Mouse (Mus musculus) heart, adult 2 months (tissue): ENCODE results near the gene Dtymk. TPM values are rescaled to one million over a fixed set of nuclear protein-coding genes. Genes with fewer than 3 reads are reported as not detected.

ENCODE experiments used
- DNase-seq, 2 experiments: peaks; one replicate each; pipeline ENCODE4 v3.0.0; 2021
- H3K27ac ChIP-seq: fragments of 200-600 bp; 2 replicates; pipeline ENCODE4 v1.8.1; 2022
- H3K27me3 ChIP-seq: fragments of 200-500 bp; 2 replicates; pipeline ENCODE4 v1.6.1; 2012; ENCODE audit warnings: mild to moderate bottlenecking, low read length, inconsistent platforms, mixed read lengths; ENCODE audit not compliant: control insufficient read depth, insufficient read depth
- H3K36me3 ChIP-seq: fragments of 200-500 bp; 2 replicates; pipeline ENCODE4 v1.6.1; 2012; ENCODE audit warnings: low read length, inconsistent platforms; ENCODE audit not compliant: control insufficient read depth, insufficient read depth
- H3K4me1 ChIP-seq: fragments of 200-500 bp; 2 replicates; pipeline ENCODE4 v1.6.1; 2011; ENCODE audit warnings: low read length; ENCODE audit not compliant: control insufficient read depth, insufficient read depth
- H3K4me3 ChIP-seq: fragments of 200-600 bp; 2 replicates; pipeline ENCODE4 v1.8.1; 2022
- H3K79me2 ChIP-seq: fragments of 200-500 bp; replicated peaks from 2 replicates; pipeline ENCODE4 v1.6.1; 2012; ENCODE audit warnings: mild to moderate bottlenecking, inconsistent platforms, low read length, moderate library complexity, mixed read lengths; ENCODE audit not compliant: control insufficient read depth, insufficient read depth
- H3K9ac ChIP-seq: fragments of 200-500 bp; 2 replicates; pipeline ENCODE4 v1.6.1; 2012; ENCODE audit warnings: low read depth, mild to moderate bottlenecking, control low read depth, inconsistent platforms, low read length, mixed read lengths
- CTCF ChIP-seq: fragments of 200-600 bp; IDR thresholded peaks from 2 replicates; pipeline ENCODE4 v1.8.1; 2022; ENCODE audit warnings: antibody characterized with exemption, mild to moderate bottlenecking, moderate library complexity
- EP300 ChIP-seq: fragments of 200-500 bp; IDR thresholded peaks from 2 replicates; pipeline ENCODE4 v1.6.1; 2011; ENCODE audit warnings: low read depth, low read length, control low read depth; ENCODE audit not compliant: insufficient read depth
- POLR2A ChIP-seq: fragments of 200-500 bp; IDR thresholded peaks from 2 replicates; pipeline ENCODE4 v1.6.1; 2011; ENCODE audit warnings: mild to moderate bottlenecking, low read depth, low read length, control low read depth; ENCODE audit not compliant: insufficient read depth
- WGBS: fragments of 180-500 bp; shearing (Covaris S2); methylation state at CpG from one replicate; pipeline ENCODE4 v1.1.7; 2018; 5-methylcytosine and 5-hydroxymethylcytosine counted together
- intact Hi-C: fragments of 180-260 bp; cut with DNase I; formaldehyde crosslinking; loops from one replicate; pipeline ENCODE4 v1.15.1; 2025
- polyA plus RNA-seq: library from polyadenylated mRNA; depleted of rRNA; stranded (reverse); fragments of >200 nt; gene quantifications from 2 replicates; pipeline ENCODE4 v1.2.3, GENCODE M21; 2012
- total RNA-seq, 2 experiments: library from RNA; stranded (reverse); gene quantifications; 2 replicates each; pipeline ENCODE4 v1.2.3; 2021

Gene Dtymk
- total and polyA plus RNA-seq, 3 experiments: 22.2 to 23.6 (median 22.4) TPM

DNA sequence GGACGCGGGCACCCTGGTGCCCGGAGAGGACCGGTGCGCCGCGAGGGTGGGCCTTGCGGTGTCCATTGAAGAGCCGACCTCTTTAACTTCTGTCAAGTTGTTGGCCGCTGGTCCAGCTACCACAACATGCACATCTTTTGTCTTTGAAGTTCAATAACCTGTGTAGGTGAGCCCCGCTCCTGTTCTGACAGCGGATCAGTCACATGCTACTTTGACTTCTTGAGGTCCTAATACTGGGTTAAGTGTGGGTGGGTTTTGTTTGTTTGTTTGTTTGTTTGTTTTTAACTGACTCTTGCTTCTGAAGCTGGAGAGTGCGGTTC lies 46.5 kb downstream of the Dtymk start:
- under 1% methylated on average over 13 of the region's 13 CpGs for WGBS
- intact Hi-C loops: loop anchor here (2.0 to 10.0 kb wide), 4 partner anchors 48 to 310 kb away; partner anchors contain the start of gene Ing5
- Histone ChIP-seq H3K27ac (peak overlapping the region; percentile 87), H3K79me2 (peaks cover 10% of the 10 kb centered on the region), H3K4me3 (peak overlapping the region; percentile 86), H3K27me3 (no peaks in the 10 kb centered on the region), H3K36me3 (no peaks in the 10 kb centered on the region; the same call in none of the 2 replicates), H3K4me1 (peaks cover 3% of the 10 kb centered on the region; the same call in 1 of the 2 replicates), H3K9ac (peak overlapping the region; percentile 79)
- TF ChIP-seq POLR2A: no peak
- TF ChIP-seq CTCF: no peak
- TF ChIP-seq EP300: no peak
- DNase-seq: no peak

DNA sequence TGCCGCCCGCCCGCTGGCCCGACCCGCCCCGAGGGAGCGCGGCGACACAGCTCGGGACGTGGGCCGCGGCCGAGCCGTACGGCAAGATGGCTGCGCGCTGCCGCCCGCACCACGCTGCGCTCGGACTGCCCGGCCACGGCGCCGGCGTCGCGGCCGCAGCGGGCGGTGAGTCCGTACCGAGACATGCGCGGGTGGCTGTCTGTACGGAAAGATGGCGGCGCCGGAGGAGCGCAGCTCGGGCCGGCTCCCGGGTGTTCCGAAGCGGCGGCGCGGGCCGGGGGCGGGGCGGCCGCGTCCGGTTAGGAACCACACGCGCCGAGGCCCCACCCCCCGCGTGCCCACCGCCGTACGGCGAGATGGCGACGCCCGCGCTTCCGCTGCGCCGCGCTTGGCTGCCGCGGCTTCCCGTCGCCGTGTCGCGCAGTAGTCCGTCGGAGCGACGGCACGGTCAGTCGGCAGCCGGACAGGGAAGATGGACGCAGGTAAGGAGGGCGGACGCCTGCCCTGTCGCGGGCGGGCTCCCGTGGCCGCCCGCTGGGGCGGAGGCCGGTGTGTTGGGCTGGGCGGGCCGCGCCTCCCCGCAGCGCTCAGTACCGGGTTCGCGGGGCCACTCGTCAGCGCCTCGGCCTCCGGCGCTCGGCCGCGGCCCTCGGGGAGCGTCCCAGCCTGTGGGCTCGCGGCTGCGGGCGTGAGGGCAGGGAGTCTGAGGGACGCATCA lies 47.0 kb downstream of the Dtymk start, which contains the start of gene Thap4:
Thap4 (minus strand) TSS at position 292 of the 718 bp plus-strand sequence.
- TF ChIP-seq POLR2A (peak; percentile 74; the same call in 1 of the 2 replicates), EP300 (no peak), CTCF (no peak)
- peak; percentile 95 to 97 for DNase-seq
- peak within 1 kb of the TSS; percentile 87 for H3K27ac ChIP-seq
- peaks cover 9% of the 10 kb centered on the region for H3K79me2 ChIP-seq
- no peaks in the 10 kb centered on the region for H3K27me3 ChIP-seq
- H3K36me3 ChIP-seq: no peaks in the 10 kb centered on the region; the same call in none of the 2 replicates
- intact Hi-C loops: loop anchor here (2.0 to 10.0 kb wide), 4 partner anchors 48 to 310 kb away; partner anchors contain the start of gene Ing5
- peak within 1 kb of the TSS; percentile 86 for H3K4me3 ChIP-seq
- H3K4me1 ChIP-seq: peaks cover 3% of the 10 kb centered on the region; the same call in 1 of the 2 replicates
- peak within 1 kb of the TSS; percentile 88 for H3K9ac ChIP-seq
- under 1% methylated on average over 103 of the region's 121 CpGs for WGBS

DNA sequence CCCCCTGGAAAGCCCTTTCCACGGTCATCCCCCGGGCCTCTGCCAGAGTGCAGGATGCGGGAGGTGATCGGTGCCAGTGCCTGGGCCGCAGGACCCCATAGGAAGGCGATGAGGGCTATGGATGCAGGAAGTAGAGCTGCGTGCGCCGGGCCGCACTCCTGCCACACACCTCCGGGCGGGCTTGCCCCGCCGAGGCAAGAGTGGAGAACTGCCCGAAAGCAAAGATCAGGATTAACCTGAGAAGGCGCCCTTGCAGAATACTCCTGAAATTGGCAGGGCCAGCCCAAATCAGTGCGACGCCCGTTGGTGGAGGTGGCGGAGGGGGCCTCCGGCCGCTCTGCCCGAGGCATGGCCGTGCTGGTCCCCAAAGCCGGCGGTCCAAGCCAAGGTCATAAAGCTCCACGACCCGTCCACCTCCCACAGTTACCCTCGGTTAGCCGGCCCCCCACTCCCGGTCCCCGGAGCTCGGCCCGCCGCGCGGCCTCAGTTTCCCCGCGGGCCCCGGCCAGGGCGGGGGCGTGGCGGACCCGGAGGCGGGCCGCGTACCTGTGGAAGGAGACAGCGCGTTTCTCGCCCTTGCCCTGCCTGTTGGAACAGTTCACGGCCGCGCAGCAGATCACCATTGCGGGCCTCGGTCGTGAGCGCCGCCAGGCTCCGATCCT lies 47.7 kb downstream of the Dtymk start:
- H3K27ac ChIP-seq: peak overlapping the region; percentile 87
- TF ChIP-seq CTCF: no peak
- TF ChIP-seq POLR2A: no peak
- no peak for TF ChIP-seq EP300
- no peak for DNase-seq
- no peaks in the 10 kb centered on the region; the same call in none of the 2 replicates for H3K36me3 ChIP-seq
- peak overlapping the region; percentile 88 for H3K9ac ChIP-seq
- peak overlapping the region; percentile 86 for H3K4me3 ChIP-seq
- H3K27me3 ChIP-seq: no peaks in the 10 kb centered on the region
- peaks cover 3% of the 10 kb centered on the region; the same call in 1 of the 2 replicates for H3K4me1 ChIP-seq
- under 1% methylated on average over 59 of the region's 59 CpGs for WGBS
- H3K79me2 ChIP-seq: peaks cover 4% of the 10 kb centered on the region; the same call in 1 of the 2 replicates
- intact Hi-C loops: loop anchor here (2.0 to 10.0 kb wide), 4 partner anchors 49 to 309 kb away; partner anchors contain the start of gene Ing5

DNA sequence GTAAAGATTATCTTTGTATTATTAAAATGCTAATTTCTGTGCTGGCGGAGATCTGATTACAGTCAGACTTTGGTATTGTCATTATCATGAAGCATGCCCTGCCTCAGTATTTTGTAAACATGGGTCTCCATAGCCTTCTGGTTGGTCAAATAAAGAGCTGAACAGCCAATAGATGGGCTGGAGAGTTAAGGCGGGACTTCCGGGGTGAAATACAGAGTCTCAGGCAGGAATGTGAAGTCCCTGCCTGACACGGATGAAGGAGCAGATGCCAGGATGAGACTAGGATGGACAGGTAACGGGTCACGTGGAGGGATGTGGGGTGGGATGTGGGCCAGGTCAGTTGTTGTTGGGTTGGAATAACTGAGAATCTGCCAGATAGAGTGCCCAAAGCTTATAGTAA lies 50.4 kb downstream of the Dtymk start, which contains the start of gene Atg4b:
Atg4b (plus strand) TSS at position 211 of the 400 bp plus-strand sequence.
- no peaks in the 10 kb centered on the region for H3K27me3 ChIP-seq
- 87% methylated on average over 6 of the region's 6 CpGs for WGBS
- H3K9ac ChIP-seq: no peak within 1 kb of the TSS
- H3K4me1 ChIP-seq: peaks cover 1% of the 10 kb centered on the region; the same call in 1 of the 2 replicates
- peaks cover 1% of the 10 kb centered on the region for H3K36me3 ChIP-seq
- no peak within 1 kb of the TSS for H3K4me3 ChIP-seq
- intact Hi-C loops: loop anchor here (10.0 kb wide), 2 partner anchors 116 to 306 kb away; no protein-coding TSS in a partner anchor
- TF ChIP-seq POLR2A (no peak), CTCF (no peak), EP300 (no peak)
- H3K79me2 ChIP-seq: no peaks in the 10 kb centered on the region; the same call in 1 of the 2 replicates
- H3K27ac ChIP-seq: no peak within 1 kb of the TSS
- no peak for DNase-seq

DNA sequence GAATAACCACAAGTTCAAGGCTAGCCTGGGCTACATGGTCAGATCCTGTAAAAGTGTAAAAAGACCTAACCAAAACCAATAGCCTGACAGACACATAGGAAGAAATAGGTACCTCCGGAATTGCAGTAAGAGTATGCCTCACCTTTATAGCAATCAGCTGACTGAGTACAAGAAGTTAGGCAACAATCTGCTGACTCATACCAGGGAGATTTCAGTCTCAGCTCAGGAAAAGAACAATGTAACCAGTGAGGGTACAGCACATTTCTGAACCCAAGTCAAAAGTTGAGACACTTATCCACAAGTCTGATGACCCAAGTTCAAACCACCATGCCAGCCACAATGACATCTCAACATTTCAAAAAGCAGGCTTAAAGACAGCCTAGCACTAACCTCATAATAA lies 53.2 kb downstream of the Dtymk start:
- no peak overlapping the region for H3K27ac ChIP-seq
- DNase-seq: no peak
- intact Hi-C loops: no loop called here
- 90% methylated on average over 1 of the region's 1 CpGs for WGBS
- H3K9ac ChIP-seq: no peak overlapping the region
- H3K79me2 ChIP-seq: no peaks in the 10 kb centered on the region; the same call in 1 of the 2 replicates
- H3K4me1 ChIP-seq: peaks cover under 1% of the 10 kb centered on the region; the same call in 1 of the 2 replicates
- H3K27me3 ChIP-seq: no peaks in the 10 kb centered on the region
- H3K36me3 ChIP-seq: 0 out of 2 replicates have a peak, but pooled peaks cover 2% of the 10 kb centered on the region
- H3K4me3 ChIP-seq: no peak overlapping the region
- TF ChIP-seq CTCF: no peak
- TF ChIP-seq EP300: no peak
- no peak for TF ChIP-seq POLR2A
